ENCODE assay signal across 29 mouse cellular contexts in the genomic region with DNA sequence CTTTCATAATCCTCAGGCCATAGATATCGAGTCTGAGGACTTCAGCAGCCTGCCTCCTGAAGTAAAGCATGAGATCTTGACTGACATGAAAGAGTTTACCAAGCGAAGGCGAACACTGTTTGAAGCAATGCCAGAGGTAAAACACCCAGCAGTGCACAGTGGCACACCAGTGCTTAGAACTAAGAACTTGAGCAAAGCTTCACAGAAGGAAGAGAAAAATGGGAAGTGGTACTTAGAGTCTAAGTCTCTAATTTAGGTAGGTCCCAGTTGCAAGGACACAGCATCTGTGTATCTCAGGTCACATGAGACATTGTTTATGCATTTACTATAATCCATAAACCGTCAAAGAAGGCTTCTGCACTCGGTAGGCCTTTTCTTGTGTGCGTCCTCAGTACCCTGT. TPM values are rescaled to one million over a fixed set of nuclear protein-coding genes. Genes with fewer than 3 reads are reported as not detected.
"Had no signal": no experiment of that assay in that cellular context is flagged by ENCODE, and none has a peak within 500 bp of the region (broad histone marks: within the 10 kb centered on the region; RNA-seq: fewer than 3 reads in every experiment).

No protein-coding gene starts in this region.

- DNase-seq: kidney, adult 18-20 months; kidney, adult 9 months; kidney, postnatal 14 days; kidney, postnatal 4 days; liver; lung, adult 18-20 months; lung, postnatal 10 days; lung, postnatal 36 days; right cerebral cortex, adult 18-20 months; right cerebral cortex, postnatal 14 days; right cerebral cortex, postnatal 4 days; thymus, postnatal 25 days had no signal

- H3K27ac ChIP-seq: limb, embryonic 10.5 days; limb, embryonic 13.5 days; liver, embryonic 12.5 days; liver, embryonic 15.5 days; lung, embryonic 15.5 days; midbrain, embryonic 13.5 days; neural tube, embryonic 13.5 days; stomach, embryonic 15.5 days had no signal

- H3K4me2 ChIP-seq: limb, embryonic 13.5 days; liver, embryonic 12.5 days; liver, embryonic 15.5 days; lung, embryonic 15.5 days; midbrain, embryonic 13.5 days; neural tube, embryonic 13.5 days; stomach, embryonic 15.5 days had no signal

- H3K4me1 ChIP-seq: limb, embryonic 10.5 days; limb, embryonic 13.5 days; liver, embryonic 12.5 days; liver, embryonic 15.5 days; lung, embryonic 15.5 days; midbrain, embryonic 13.5 days; neural tube, embryonic 13.5 days; stomach, embryonic 15.5 days had no signal

- H3K4me3 ChIP-seq: limb, embryonic 10.5 days; limb, embryonic 13.5 days; liver, embryonic 12.5 days; liver, embryonic 15.5 days; lung, embryonic 15.5 days; midbrain, embryonic 13.5 days; myocyte; neural tube, embryonic 13.5 days; stomach, embryonic 15.5 days had no signal

- H3K9me3 ChIP-seq: limb, embryonic 10.5 days; limb, embryonic 13.5 days; liver, embryonic 12.5 days; liver, embryonic 15.5 days; lung, embryonic 15.5 days; midbrain, embryonic 13.5 days; neural tube, embryonic 13.5 days; stomach, embryonic 15.5 days had no signal

- ATAC-seq: liver, embryonic 12.5 days; midbrain, embryonic 13.5 days; midbrain, embryonic 16.5 days had no signal

- H3K9ac ChIP-seq: limb, embryonic 13.5 days; liver, embryonic 12.5 days; liver, embryonic 15.5 days; lung, embryonic 15.5 days; midbrain, embryonic 13.5 days; neural tube, embryonic 13.5 days; stomach, embryonic 15.5 days had no signal

- H3K27me3 ChIP-seq: limb, embryonic 13.5 days; liver, embryonic 12.5 days; liver, embryonic 15.5 days; lung, embryonic 15.5 days; midbrain, embryonic 13.5 days; neural tube, embryonic 13.5 days; stomach, embryonic 15.5 days had no signal

RNA-seq across cellular contexts. Expression of gene Mettl21e, which starts 56.9 kb away (rescaled TPM):
- total RNA-seq: layer of hippocampus, adult 18-20 months; layer of hippocampus, postnatal 25 days; left cerebral cortex, adult 18-20 months; left cerebral cortex, postnatal 25 days; monocyte, adult 5-6 weeks; neutrophil, adult 5-6 weeks had no signal
- polyA plus RNA-seq: limb, embryonic 10.5 days; limb, embryonic 13.5 days; liver, embryonic 12.5 days; midbrain, embryonic 13.5 days; midbrain, embryonic 16.5 days; myocyte; neural tube, embryonic 13.5 days; thymus, postnatal 0 days had no signal
